Mouse (Mus musculus) R1 (cell line): ENCODE measurements around the gene Rpl35.

Experiments used
- DNase-seq: peaks from one replicate; pipeline ENCODE4 v3.0.0-alpha.2; 2018; ENCODE audit warnings: low read depth, low spot score

The Rpl35 gene

GRCm38 (mm10) chr2:38997386-38998374, 7.7 kb downstream of the Rpl35 start, which contains the start of gene Wdr38:
Gene Wdr38 (plus strand): TSS chr2:38997476.
- peak; percentile 91 for DNase-seq

DNA sequence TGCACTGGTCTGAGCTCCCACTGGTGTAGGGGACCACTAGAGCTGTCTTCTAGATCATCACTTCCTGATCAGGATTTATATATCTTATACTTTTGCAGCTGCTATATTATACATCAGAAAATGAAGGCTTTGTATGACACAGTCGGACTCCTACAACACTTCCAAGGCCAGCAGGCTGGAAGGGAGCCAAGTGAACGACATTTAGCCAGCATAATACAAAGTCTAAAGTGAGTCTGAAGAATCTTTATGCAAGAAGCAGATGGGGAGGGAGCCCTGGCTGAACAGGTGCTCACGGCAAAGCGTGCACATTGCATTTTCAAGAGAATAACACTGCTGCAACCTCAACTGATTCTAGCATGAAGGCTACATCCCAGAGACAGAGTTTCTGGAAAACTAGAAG, 13.0 kb downstream of the Rpl35 start:
- no peak for DNase-seq

DNA sequence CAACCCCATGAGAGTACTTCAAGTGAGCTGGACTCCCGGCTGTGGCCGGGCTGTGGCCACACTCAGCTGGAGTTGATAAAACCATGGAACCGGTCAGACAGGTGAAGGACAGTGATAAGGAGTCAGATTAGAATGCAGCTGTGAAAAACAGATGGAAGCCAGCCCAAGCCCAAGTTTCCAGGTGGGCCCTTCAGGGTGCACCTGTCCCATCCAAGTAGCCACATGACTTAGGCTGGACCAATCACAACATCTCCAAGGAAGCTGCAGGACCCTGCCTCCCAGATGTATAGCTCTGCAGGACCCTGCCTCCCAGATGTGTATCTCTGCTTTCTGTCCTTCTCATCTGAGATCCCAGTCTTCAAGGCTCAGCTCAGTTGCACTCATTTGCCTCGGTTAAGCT, 13.4 kb downstream of the Rpl35 start:
- DNase-seq: no peak

- no peak for DNase-seq
Observed at GRCm38 (mm10) chr2:38988929-38989328, 16.5 kb downstream of the Rpl35 start.

GRCm38 (mm10) chr2:38987803-38988510, 17.5 kb downstream of the Rpl35 start:
- DNase-seq: no peak

DNA sequence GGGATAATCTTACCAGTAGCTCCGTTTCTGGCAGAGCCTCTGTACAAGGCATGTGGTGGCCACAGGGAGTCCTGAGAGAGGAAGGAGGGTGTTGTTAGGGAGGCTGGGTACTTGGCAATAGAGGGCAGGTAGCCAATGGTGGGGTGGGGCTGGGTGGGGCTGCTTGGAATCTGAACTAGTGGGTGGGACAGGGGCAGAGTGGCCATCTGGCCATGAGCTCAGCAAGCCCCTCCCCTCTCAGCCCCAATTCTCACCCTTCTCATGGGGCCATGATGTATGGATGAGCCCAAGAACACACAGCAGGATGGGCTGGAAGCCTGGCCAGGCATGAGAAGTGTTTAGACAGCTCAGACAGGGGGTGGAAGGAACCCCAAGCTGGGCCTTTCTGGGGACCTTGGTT, 18.1 kb downstream of the Rpl35 start:
- DNase-seq: peak; percentile 65

DNA sequence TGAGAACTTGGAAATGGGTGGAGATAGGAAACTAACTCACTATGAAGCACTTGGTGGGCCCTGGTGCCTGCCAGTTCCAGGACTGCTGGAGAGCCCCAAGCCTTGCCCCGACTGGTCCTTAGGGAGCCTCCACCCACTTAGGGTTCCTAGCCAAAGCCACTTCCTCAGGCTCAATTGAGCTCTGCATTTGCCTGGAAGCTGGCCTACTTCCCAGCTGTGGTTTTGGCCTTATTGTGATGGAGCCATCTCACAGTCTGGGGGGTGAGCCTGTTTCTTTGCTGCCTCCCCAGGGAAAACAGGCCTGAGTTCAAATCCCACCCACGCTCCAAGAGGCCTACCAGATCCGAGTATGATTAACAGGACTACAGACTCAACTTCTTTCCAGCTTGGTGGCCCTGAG, 18.8 kb downstream of the Rpl35 start:
- no peak for DNase-seq

DNA sequence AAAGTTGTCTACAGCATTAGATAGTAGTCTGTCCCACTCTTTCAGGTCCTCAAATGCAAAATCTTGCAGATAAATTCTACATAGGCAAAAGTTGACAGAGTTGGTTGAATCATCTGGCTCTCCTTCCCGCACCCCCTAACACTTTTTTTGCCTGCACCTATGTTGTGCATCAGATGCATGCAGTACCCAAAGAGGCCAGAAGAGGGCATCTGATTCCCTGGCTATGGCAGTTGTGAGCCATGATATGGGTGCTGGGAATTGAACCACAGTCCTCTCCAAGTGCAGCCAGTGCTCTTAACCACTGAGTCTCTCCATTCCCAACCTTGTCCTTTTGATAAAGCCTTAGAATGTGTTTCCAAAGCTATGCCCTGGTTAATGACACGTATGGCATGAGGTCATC, 22.0 kb downstream of the Rpl35 start:
- DNase-seq: peak; percentile 75

GRCm38 (mm10) chr2:38977837-38978236, 27.6 kb downstream of the Rpl35 start:
- DNase-seq: no peak

DNA sequence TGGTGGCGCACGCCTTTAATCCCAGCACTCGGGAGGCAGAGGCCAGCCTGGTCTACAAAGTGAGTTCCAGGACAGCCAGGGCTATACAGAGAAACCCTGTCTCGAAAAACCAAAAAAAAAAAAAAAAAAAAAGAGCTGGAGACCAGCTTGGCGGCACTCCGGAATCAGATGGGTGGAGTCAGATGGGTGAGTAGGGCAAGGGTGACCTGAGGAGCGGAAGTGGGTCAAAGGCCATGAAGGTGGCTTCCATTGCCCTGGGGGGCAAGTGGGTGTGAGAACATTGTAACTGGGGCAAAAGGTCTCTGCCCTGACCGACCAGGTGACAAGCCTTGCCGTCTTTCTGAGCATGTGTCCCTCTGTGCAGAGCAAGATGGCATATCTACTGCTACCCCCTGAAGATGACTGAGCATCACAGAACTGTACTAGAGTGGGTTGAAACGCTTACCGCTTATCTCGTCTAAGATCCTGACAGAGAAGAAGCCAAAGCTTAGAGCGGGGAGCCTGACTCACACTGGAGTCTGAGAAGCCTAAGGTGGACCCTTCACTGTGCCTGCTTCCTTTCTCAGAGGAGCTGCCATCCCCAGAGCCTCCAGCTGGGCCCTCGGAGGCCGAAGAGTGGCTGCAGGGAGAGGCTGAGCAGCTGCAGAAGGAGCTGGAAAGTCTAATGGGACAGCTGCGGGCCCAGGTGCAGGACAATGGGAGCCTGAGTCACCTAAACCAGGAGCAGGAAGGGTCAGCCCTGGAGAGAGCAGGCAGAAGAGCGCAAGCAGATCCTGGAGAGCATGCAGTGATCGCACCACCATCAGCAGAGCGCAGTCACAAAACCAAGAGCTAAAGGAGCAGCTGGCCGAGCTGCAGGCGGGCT, 29.3 kb downstream of the Rpl35 start:
- no peak for DNase-seq

GRCm38 (mm10) chr2:38975181-38975580, 30.2 kb downstream of the Rpl35 start:
- peak; percentile 32 for DNase-seq

DNA sequence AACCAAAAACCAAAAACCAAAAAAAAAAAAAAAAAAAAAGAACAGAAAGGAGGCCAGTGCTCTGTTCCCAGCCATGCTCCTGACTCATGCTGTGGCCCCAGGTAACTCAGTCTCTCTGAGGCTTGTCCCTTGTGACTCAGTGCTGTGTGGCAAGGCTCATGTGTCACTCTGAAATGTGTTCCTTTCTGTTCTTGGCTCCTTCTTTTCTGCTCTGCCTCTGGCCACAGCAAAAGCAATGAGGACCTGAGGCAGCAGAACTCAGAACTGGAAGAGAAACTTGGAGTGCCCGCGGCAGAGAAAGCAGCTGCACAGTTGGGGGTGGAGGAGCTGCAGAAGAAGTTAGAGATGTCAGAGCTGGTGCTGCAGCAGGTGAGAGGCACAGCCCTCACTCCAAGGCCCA, 31.3 kb downstream of the Rpl35 start:
- DNase-seq: no peak

DNA sequence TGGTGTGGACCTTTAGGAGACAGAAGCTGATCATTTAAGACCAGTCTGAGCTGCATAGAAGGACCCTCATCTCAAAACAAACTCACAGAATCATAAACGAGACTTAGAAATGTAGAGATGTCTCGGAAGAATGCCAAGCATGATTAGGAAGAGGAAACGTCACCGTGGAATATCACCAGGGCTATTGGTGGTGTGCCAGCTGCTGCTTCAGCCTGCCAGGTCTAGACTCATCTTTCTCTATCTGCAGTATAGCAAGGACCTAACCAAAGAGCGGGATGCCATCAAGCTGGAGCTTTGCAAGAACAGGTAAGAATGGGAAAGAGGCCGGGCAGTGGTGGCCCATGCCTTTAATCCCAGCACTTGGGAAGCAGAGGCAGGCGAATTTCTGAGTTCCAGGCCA, 31.7 kb downstream of the Rpl35 start:
- no peak for DNase-seq

DNA sequence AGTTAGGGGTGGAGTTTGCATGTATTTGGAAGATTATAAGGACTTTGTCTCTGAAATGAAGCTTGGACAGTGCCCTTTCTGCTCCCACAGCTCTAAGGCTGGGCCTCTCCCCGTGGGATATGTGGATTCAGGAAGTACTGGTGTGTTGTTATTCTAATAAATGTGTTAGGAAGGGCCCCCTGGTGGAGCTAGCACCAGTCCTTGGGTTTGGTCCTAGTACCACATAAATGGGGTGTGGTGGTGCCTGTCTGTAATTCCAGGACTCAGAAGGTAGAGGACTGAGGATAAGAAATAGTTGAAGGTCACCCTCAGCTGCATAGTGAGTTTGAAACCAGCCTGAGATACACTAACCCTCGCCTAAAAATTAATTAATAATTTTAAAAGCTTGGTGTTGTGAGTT, 32.2 kb downstream of the Rpl35 start:
- peak; percentile 55 for DNase-seq

- DNase-seq: no peak
Observed at GRCm38 (mm10) chr2:38970057-38970456, 35.4 kb downstream of the Rpl35 start.

- no peak for DNase-seq
Observed at GRCm38 (mm10) chr2:38969650-38970049, 35.8 kb downstream of the Rpl35 start.

GRCm38 (mm10) chr2:38964198-38964597, 41.2 kb downstream of the Rpl35 start:
- DNase-seq: peak; percentile 41

- DNase-seq: no peak
Observed at GRCm38 (mm10) chr2:38957671-38958223, 47.7 kb downstream of the Rpl35 start.

- no peak for DNase-seq
Observed at GRCm38 (mm10) chr2:38956062-38956461, 49.4 kb downstream of the Rpl35 start.

DNA sequence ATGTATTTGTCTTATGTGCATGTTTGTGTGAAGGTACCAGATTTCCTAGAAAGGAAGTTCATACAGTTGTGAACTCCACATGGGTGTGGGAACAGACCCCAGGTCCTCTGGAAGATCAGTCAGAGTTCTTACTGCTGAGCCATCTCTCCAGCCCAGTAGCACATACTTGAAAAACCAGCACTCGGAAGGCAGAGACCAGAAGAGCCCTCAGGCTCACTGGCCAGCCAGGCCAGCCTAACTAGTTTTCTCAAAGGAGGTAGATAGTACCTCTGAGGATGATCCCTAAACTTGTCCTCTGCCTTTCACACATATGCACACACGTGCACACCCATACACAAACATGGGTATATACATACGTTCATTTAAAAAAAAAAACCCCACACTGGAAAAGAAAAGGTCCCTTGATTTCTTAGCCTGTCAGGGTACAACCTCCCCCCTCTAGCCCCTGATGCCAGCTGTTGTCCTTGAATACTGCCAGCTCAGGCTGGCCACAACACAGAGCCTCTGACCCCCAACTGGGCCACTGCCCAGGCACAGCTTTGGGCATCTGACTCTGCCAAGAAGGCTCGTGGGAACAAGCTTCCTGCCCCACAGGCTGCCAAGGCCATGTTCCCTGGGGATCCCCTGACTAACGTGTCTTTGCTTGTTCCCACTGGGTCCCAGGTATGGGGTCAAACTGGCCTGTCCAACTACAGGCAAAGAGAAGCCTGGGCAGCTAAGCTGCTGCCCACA, 52.1 kb downstream of the Rpl35 start:
- DNase-seq: no peak
